Mouse (Mus musculus): ENCODE data around the gene Vmn1r201. TPM values are rescaled to one million over a fixed set of nuclear protein-coding genes. Genes with fewer than 3 reads are reported as not detected.

Vmn1r201 gene
- total RNA-seq (2014; fragmentation: Nextera tagmentation) (not detected in 2 replicates), total RNA-seq (2017) (0.05 and 0.17 TPM in 2 replicates), polyA plus RNA-seq (2012) (not detected in 2 replicates)

GRCm38 (mm10) chr13:22471623-22472022 lies at the start of gene Vmn1r201:
Gene Vmn1r201, plus strand, starts transcription at chr13:22471923.
- no peaks in the 10 kb centered on the region for H3K27me3 ChIP-seq (ENCODE audit: insufficient read depth, low read length)
- no peak within 1 kb of the TSS for H3K4me3 ChIP-seq (ENCODE audit: low read depth, low read length)
- ATAC-seq (ENCODE audit: extremely low read depth, insufficient number of reproducible peaks, low FRiP score, poor library complexity, severe bottlenecking) (no peak), DNase-seq (ENCODE audit: low spot score) (no peak)
- no peaks in the 10 kb centered on the region for H3K9me3 ChIP-seq (replicated peaks)
- H3K4me1 ChIP-seq (ENCODE audit: insufficient read depth, low read depth, low read length) = no peaks in the 10 kb centered on the region
- no peak for TF ChIP-seq CTCF (IDR thresholded peaks at IDR 0.05; ENCODE audit: low read depth, low read length)
- TF ChIP-seq POLR2AphosphoS5 (IDR thresholded peaks at IDR 0.05; ENCODE audit: insufficient replicate concordance, low read depth, low read length) = no peak
- TF ChIP-seq TAL1 (conservative IDR thresholded peaks at IDR 0.05; ENCODE audit: low read depth, low read length) = no peak
- TF ChIP-seq GATA1 (IDR thresholded peaks at IDR 0.05; ENCODE audit: borderline replicate concordance, low read length) = no peak
- no peak for TF ChIP-seq GATA2 (IDR thresholded peaks at IDR 0.05; ENCODE audit: borderline replicate concordance, low read depth, low read length)
- H3K36me3 ChIP-seq (replicated peaks) = no peaks in the 10 kb centered on the region

- Histone ChIP-seq H3K4me3 (ENCODE audit: low read depth, low read length) (no peak overlapping the region), H3K27me3 (ENCODE audit: insufficient read depth, low read length) (no peaks in the 10 kb centered on the region), H3K4me1 (ENCODE audit: insufficient read depth, low read depth, low read length) (no peaks in the 10 kb centered on the region), H3K9me3 (replicated peaks) (no peaks in the 10 kb centered on the region), H3K36me3 (replicated peaks) (no peaks in the 10 kb centered on the region)
- no peak for DNase-seq (ENCODE audit: low spot score)
- no peak for TF ChIP-seq TAL1 (conservative IDR thresholded peaks at IDR 0.05; ENCODE audit: low read depth, low read length)
- TF ChIP-seq POLR2AphosphoS5 (IDR thresholded peaks at IDR 0.05; ENCODE audit: insufficient replicate concordance, low read depth, low read length) = no peak
- no peak for TF ChIP-seq CTCF (IDR thresholded peaks at IDR 0.05; ENCODE audit: low read depth, low read length)
- TF ChIP-seq GATA1 (IDR thresholded peaks at IDR 0.05; ENCODE audit: borderline replicate concordance, low read length) = no peak
- TF ChIP-seq GATA2 (IDR thresholded peaks at IDR 0.05; ENCODE audit: borderline replicate concordance, low read depth, low read length) = no peak
- no peak for ATAC-seq (ENCODE audit: extremely low read depth, insufficient number of reproducible peaks, low FRiP score, poor library complexity, severe bottlenecking)
These were observed 16.6 kb upstream of the Vmn1r201 start for GRCm38 (mm10) chr13:22455145-22455544.

- ATAC-seq (ENCODE audit: extremely low read depth, insufficient number of reproducible peaks, low FRiP score, poor library complexity, severe bottlenecking) = no peak
These were observed 30.7 kb downstream of the Vmn1r201 start for GRCm38 (mm10) chr13:22502431-22502830.

GRCm38 (mm10) chr13:22505281-22505680 lies 33.6 kb downstream of the Vmn1r201 start, which contains the start of gene Vmn1r202:
Gene Vmn1r202, minus strand, starts transcription at chr13:22505381.
- TF ChIP-seq GATA1 (IDR thresholded peaks at IDR 0.05; ENCODE audit: borderline replicate concordance, low read length) (no peak), POLR2AphosphoS5 (IDR thresholded peaks at IDR 0.05; ENCODE audit: insufficient replicate concordance, low read depth, low read length) (no peak), CTCF (IDR thresholded peaks at IDR 0.05; ENCODE audit: low read depth, low read length) (no peak), TAL1 (conservative IDR thresholded peaks at IDR 0.05; ENCODE audit: low read depth, low read length) (no peak), GATA2 (IDR thresholded peaks at IDR 0.05; ENCODE audit: borderline replicate concordance, low read depth, low read length) (no peak)
- Histone ChIP-seq H3K27me3 (ENCODE audit: insufficient read depth, low read length) (no peaks in the 10 kb centered on the region), H3K9me3 (replicated peaks) (no peaks in the 10 kb centered on the region), H3K36me3 (replicated peaks) (no peaks in the 10 kb centered on the region), H3K4me3 (ENCODE audit: low read depth, low read length) (no peak within 1 kb of the TSS), H3K4me1 (ENCODE audit: insufficient read depth, low read depth, low read length) (no peaks in the 10 kb centered on the region)
- DNase-seq (ENCODE audit: low spot score) (no peak), ATAC-seq (ENCODE audit: extremely low read depth, insufficient number of reproducible peaks, low FRiP score, poor library complexity, severe bottlenecking) (no peak)

More at GRCm38 (mm10) chr13:22502431-22502830, 30.7 kb downstream of the Vmn1r201 start:
- no peaks in the 10 kb centered on the region for H3K27me3 ChIP-seq (ENCODE audit: insufficient read depth, low read length)
- TF ChIP-seq GATA1 (IDR thresholded peaks at IDR 0.05; ENCODE audit: borderline replicate concordance, low read length) (no peak), POLR2AphosphoS5 (IDR thresholded peaks at IDR 0.05; ENCODE audit: insufficient replicate concordance, low read depth, low read length) (no peak), GATA2 (IDR thresholded peaks at IDR 0.05; ENCODE audit: borderline replicate concordance, low read depth, low read length) (no peak), TAL1 (conservative IDR thresholded peaks at IDR 0.05; ENCODE audit: low read depth, low read length) (no peak), CTCF (IDR thresholded peaks at IDR 0.05; ENCODE audit: low read depth, low read length) (no peak)
- no peaks in the 10 kb centered on the region for H3K4me1 ChIP-seq (ENCODE audit: insufficient read depth, low read depth, low read length)
- no peaks in the 10 kb centered on the region for H3K36me3 ChIP-seq (replicated peaks)
- H3K9me3 ChIP-seq (replicated peaks) = no peaks in the 10 kb centered on the region
- no peak overlapping the region for H3K4me3 ChIP-seq (ENCODE audit: low read depth, low read length)
- DNase-seq (ENCODE audit: low spot score) = no peak

GRCm38 (mm10) chr13:22517814-22518213 lies 46.1 kb downstream of the Vmn1r201 start, which contains the start of gene Vmn1r203:
Gene Vmn1r203, plus strand, starts transcription at chr13:22518114.
- no peaks in the 10 kb centered on the region for H3K4me1 ChIP-seq (ENCODE audit: insufficient read depth, low read depth, low read length)
- TF ChIP-seq GATA2 (IDR thresholded peaks at IDR 0.05; ENCODE audit: borderline replicate concordance, low read depth, low read length) (no peak), TAL1 (conservative IDR thresholded peaks at IDR 0.05; ENCODE audit: low read depth, low read length) (no peak), GATA1 (IDR thresholded peaks at IDR 0.05; ENCODE audit: borderline replicate concordance, low read length) (no peak), POLR2AphosphoS5 (IDR thresholded peaks at IDR 0.05; ENCODE audit: insufficient replicate concordance, low read depth, low read length) (no peak), CTCF (IDR thresholded peaks at IDR 0.05; ENCODE audit: low read depth, low read length) (no peak)
- no peaks in the 10 kb centered on the region for H3K9me3 ChIP-seq (replicated peaks)
- no peaks in the 10 kb centered on the region for H3K36me3 ChIP-seq (replicated peaks)
- H3K27me3 ChIP-seq (ENCODE audit: insufficient read depth, low read length) = no peaks in the 10 kb centered on the region
- no peak for DNase-seq (ENCODE audit: low spot score)
- H3K4me3 ChIP-seq (ENCODE audit: low read depth, low read length) = no peak within 1 kb of the TSS
- no peak for ATAC-seq (ENCODE audit: extremely low read depth, insufficient number of reproducible peaks, low FRiP score, poor library complexity, severe bottlenecking)

Other genes with a start within 250 kb of the Vmn1r201 start
- not detected in 2 replicates for gene Vmn1r193, start 248.8 kb upstream of the Vmn1r201 start, total RNA-seq (2014; fragmentation: Nextera tagmentation)
- gene Vmn1r193, start 248.8 kb upstream of the Vmn1r201 start, total RNA-seq (2017) = 0.05 and 0.06 TPM in 2 replicates
- not detected in 2 replicates for gene Vmn1r193, start 248.8 kb upstream of the Vmn1r201 start, polyA plus RNA-seq (2012)
- gene Vmn1r194, start 227.7 kb upstream of the Vmn1r201 start, total RNA-seq (2014; fragmentation: Nextera tagmentation) = not detected in 2 replicates
- not detected in 2 replicates for gene Vmn1r194, start 227.7 kb upstream of the Vmn1r201 start, total RNA-seq (2017)
- gene Vmn1r194, start 227.7 kb upstream of the Vmn1r201 start, polyA plus RNA-seq (2012) = not detected in 2 replicates
- gene Vmn1r195, start 201.4 kb upstream of the Vmn1r201 start, total RNA-seq (2014; fragmentation: Nextera tagmentation) = not detected in 2 replicates
- gene Vmn1r195, start 201.4 kb upstream of the Vmn1r201 start, total RNA-seq (2017) = 0.12 TPM in 1 of 2 replicates, not detected in the other
- gene Vmn1r195, start 201.4 kb upstream of the Vmn1r201 start, polyA plus RNA-seq (2012) = not detected in 2 replicates
- not detected in 2 replicates for gene Vmn1r196, start 182.0 kb upstream of the Vmn1r201 start, total RNA-seq (2014; fragmentation: Nextera tagmentation)
- gene Vmn1r196, start 182.0 kb upstream of the Vmn1r201 start, total RNA-seq (2017) = 0.05 and 0.06 TPM in 2 replicates
- not detected in 2 replicates for gene Vmn1r196, start 182.0 kb upstream of the Vmn1r201 start, polyA plus RNA-seq (2012)
- gene Vmn1r197, start 147.3 kb upstream of the Vmn1r201 start, total RNA-seq (2014; fragmentation: Nextera tagmentation) = not detected in 2 replicates
- 0.22 TPM in 1 of 2 replicates, not detected in the other for gene Vmn1r197, start 147.3 kb upstream of the Vmn1r201 start, total RNA-seq (2017)
- 0.08 TPM in 1 of 2 replicates, not detected in the other for gene Vmn1r197, start 147.3 kb upstream of the Vmn1r201 start, polyA plus RNA-seq (2012)
- not detected in 2 replicates for gene Vmn1r198, start 121.6 kb upstream of the Vmn1r201 start, total RNA-seq (2014; fragmentation: Nextera tagmentation)
- gene Vmn1r198, start 121.6 kb upstream of the Vmn1r201 start, total RNA-seq (2017) = 0.06 and 0.11 TPM in 2 replicates
- gene Vmn1r198, start 121.6 kb upstream of the Vmn1r201 start, polyA plus RNA-seq (2012) = not detected in 2 replicates
- not detected in 2 replicates for gene Vmn1r199, start 92.1 kb upstream of the Vmn1r201 start, total RNA-seq (2014; fragmentation: Nextera tagmentation)
- 0.05 and 0.06 TPM in 2 replicates for gene Vmn1r199, start 92.1 kb upstream of the Vmn1r201 start, total RNA-seq (2017)
- not detected in 2 replicates for gene Vmn1r199, start 92.1 kb upstream of the Vmn1r201 start, polyA plus RNA-seq (2012)
- not detected in 2 replicates for gene Vmn1r200, start 81.5 kb upstream of the Vmn1r201 start, total RNA-seq (2014; fragmentation: Nextera tagmentation)
- gene Vmn1r200, start 81.5 kb upstream of the Vmn1r201 start, total RNA-seq (2017) = 0.22 TPM in 1 of 2 replicates, not detected in the other
- gene Vmn1r200, start 81.5 kb upstream of the Vmn1r201 start, polyA plus RNA-seq (2012) = not detected in 2 replicates
- gene Vmn1r202, start 33.5 kb downstream of the Vmn1r201 start, total RNA-seq (2014; fragmentation: Nextera tagmentation) = not detected in 2 replicates
- 0.05 and 0.06 TPM in 2 replicates for gene Vmn1r202, start 33.5 kb downstream of the Vmn1r201 start, total RNA-seq (2017)
- not detected in 2 replicates for gene Vmn1r202, start 33.5 kb downstream of the Vmn1r201 start, polyA plus RNA-seq (2012)
- not detected in 2 replicates for gene Vmn1r203, start 46.2 kb downstream of the Vmn1r201 start, total RNA-seq (2014; fragmentation: Nextera tagmentation)
- 0.12 and 0.27 TPM in 2 replicates for gene Vmn1r203, start 46.2 kb downstream of the Vmn1r201 start, total RNA-seq (2017)
- not detected in 2 replicates for gene Vmn1r203, start 46.2 kb downstream of the Vmn1r201 start, polyA plus RNA-seq (2012)
- gene Vmn1r204, start 81.3 kb downstream of the Vmn1r201 start, total RNA-seq (2014; fragmentation: Nextera tagmentation) = not detected in 2 replicates
- gene Vmn1r204, start 81.3 kb downstream of the Vmn1r201 start, total RNA-seq (2017) = 0.12 and 0.22 TPM in 2 replicates
- gene Vmn1r204, start 81.3 kb downstream of the Vmn1r201 start, polyA plus RNA-seq (2012) = not detected in 2 replicates
- gene Vmn1r205, start 121.1 kb downstream of the Vmn1r201 start, total RNA-seq (2014; fragmentation: Nextera tagmentation) = not detected in 2 replicates
- gene Vmn1r205, start 121.1 kb downstream of the Vmn1r201 start, total RNA-seq (2017) = 0.11 TPM in 1 of 2 replicates, not detected in the other
- gene Vmn1r205, start 121.1 kb downstream of the Vmn1r201 start, polyA plus RNA-seq (2012) = not detected in 2 replicates
- not detected in 2 replicates for gene Vmn1r206, start 152.3 kb downstream of the Vmn1r201 start, total RNA-seq (2014; fragmentation: Nextera tagmentation)
- gene Vmn1r206, start 152.3 kb downstream of the Vmn1r201 start, total RNA-seq (2017) = 0.11 TPM in 1 of 2 replicates, not detected in the other
- gene Vmn1r206, start 152.3 kb downstream of the Vmn1r201 start, polyA plus RNA-seq (2012) = not detected in 2 replicates

All from G1E (cell line).